Mouse (Mus musculus): ENCODE results near the gene Fcrlb. TPM values are rescaled to one million over a fixed set of nuclear protein-coding genes. Genes with fewer than 3 reads are reported as not detected.

Gene Fcrlb
- polyA plus RNA-seq, 1 experiment = not detected

DNA sequence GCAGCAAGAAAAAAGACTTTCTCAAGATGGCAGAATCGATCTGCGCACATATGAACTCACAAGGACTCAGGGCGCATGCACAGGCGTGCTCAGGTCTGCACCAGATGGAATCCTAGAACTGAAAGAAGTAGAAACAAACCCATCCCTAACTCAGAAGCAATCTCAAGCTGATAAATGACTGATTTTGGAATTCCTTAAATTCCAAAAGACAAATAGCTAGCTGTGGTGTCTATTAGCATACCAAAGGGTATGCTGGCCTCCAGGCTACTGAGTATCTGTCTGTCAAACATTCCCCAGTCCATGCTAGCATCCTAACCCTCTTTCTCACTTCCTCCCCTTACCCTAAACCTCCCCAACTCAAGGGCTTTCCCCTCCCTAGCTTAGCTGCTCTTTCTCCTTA lies 23.4 kb downstream of the Fcrlb start:
- TF ChIP-seq GATA1 (IDR thresholded peaks at IDR 0.05; ENCODE audit: low read length) = no peak

DNA sequence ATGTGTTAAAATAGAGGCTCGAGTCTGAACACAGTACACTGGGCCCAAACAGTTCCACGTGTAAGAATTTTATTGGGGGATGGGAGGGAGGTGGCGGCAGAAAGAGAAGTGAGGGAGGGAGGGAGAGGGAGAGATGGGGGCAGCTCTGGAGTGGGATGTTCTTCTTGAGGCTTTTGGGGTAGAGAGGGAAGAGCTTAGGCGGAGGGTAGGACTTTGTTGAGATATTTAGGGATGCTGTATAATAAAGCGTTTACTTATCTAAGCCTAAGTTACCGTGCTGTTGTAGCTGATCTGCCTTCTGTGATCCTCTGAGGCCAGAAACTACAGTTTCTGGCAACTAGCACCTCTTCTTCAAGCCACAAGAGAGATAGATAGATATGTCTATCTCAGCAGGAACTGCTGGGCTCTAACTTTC lies 26.7 kb downstream of the Fcrlb start:
- TF ChIP-seq GATA1 (IDR thresholded peaks at IDR 0.05; ENCODE audit: low read length) = no peak

DNA sequence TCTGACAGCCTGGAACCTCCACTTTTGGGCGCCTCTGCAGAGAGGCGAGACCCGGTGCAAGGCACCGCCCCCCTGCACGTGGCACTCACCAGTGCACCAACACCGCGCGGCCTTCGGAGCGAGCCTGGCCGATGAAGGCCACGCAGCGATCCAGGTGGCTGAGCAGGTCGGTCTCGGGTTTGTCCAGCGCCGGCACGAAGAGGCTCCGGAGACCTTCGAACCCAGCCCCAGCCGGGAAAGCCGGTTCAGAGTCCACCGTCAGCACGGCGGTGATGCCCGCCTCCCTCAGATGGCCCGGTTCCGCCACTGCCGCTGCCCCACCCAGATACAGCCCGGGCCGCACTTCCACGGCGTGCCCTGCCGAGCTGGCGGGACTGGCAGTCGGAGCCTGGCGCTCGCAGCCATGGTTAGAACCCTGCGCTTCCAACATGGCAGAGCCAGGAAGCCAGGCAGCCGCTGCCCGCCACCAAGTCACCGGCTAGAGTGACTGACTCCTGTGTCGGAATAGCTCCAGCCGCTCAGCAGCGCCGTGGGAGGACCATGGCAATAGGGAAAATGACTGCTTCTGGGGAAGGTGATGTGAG lies 27.7 kb downstream of the Fcrlb start, which contains the start of the genes Gm26620 and Dusp12:
Gm26620 (plus strand) TSS at position 88 of the 584 bp plus-strand sequence.
Dusp12 (minus strand) TSS at position 563 of the 584 bp plus-strand sequence.
- no peak for TF ChIP-seq GATA1 (IDR thresholded peaks at IDR 0.05; ENCODE audit: low read length)

DNA sequence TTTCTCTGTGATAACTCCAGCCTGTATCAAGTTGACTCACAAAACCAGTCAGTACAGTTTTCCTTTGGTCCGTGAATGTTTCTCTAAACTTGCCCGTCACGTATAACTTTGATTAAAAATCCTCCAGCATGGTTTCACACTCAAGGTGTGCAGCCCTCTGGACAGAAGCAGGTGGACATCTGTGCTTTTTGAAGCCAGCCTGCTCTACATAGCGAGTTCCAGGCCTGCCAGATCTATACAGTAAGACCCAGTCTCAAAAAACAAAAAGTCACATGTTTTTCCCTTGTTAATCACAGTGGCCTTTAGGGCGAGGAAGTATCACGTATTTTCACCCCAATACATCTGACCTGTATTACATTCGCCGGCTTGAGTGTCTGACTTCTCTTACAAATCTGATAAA lies 28.4 kb downstream of the Fcrlb start:
- no peak for TF ChIP-seq GATA1 (IDR thresholded peaks at IDR 0.05; ENCODE audit: low read length)

DNA sequence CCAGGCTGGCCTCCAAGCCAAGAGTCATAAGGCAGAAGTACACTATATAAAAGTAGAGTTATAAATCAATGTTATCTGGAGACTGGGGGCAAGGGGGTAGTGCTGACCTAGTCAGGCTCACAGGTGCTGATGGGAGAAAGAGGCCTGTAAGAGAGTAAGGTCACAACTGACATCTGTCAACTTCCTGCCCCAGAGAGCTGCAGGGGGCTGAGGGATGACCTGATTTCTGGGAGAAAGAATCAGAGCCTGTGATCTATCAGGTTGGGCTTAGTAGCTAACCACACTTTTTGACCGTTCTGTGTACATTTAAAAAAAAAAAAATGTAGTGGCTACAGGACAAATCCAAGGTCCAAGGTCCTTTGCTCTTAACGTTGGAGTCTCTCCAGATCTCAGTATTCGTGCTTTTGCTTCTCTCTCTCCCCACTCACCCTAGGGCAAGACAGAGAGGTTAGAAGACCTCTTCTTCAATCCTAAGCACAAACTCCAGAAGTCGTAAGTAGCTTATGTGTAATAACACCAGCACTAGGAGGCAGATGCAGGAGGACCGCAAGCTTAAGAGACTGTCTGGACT lies 29.7 kb downstream of the Fcrlb start:
- TF ChIP-seq GATA1 (IDR thresholded peaks at IDR 0.05; ENCODE audit: low read length) = no peak

DNA sequence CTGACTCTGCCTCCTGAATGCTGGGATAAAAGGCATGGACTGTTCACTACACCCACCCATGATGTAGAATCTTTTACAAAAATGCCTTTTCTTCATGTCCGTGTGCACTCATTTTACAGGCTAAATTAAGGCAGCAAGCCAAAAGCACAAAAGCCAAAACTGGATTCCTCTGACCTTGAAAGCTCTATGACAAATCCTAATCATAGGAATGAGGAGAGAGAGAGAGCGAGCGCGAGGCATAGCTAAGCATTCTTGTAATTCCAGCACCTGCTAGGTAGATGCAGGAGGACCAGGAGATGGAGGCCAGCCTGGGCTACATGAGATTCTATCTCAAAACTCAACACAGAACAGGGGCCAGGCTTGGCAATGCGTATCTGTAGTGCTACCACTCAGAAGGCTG lies 35.8 kb downstream of the Fcrlb start:
- no peak for TF ChIP-seq GATA1 (IDR thresholded peaks at IDR 0.05; ENCODE audit: low read length)

DNA sequence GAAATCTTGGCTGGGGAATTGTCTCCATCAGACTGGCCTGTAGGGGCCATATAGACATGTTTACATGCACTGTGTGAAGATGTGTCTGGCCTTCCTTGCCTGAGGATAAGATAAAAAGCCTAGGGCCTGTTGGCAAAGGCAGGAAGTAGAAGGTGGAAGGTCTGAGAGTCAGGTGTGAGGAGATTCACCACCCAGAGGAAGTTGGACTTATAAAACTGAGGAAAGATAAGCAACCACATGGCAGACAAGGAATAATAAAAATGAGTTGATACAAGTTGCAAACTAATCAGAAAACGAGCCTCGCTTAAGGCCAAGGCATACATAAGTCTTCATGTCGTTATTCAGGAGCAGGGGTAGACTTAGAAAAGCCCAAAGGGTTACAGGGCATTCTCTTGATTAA lies 37.1 kb downstream of the Fcrlb start:
- TF ChIP-seq GATA1 (IDR thresholded peaks at IDR 0.05; ENCODE audit: low read length) = no peak

DNA sequence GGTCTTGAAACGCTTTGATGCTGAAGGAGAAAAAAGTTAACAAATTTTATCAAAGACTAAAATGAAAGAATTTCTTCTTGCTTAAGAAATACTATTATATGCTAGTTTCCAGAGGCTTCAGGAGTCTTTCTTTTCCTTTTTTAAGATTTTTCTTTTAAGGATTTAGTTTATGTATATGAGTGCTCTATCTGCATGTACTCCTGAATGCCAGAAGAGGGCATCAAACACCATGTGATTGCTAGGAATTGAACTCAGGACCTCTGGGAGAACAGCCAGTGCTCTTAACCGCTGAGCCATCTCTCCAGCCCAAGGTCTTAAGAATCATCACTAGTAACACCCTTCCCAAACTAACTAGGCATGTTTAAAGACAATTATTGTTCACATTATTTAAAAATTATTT lies 40.8 kb downstream of the Fcrlb start:
- no peak for TF ChIP-seq GATA1 (IDR thresholded peaks at IDR 0.05; ENCODE audit: low read length)

DNA sequence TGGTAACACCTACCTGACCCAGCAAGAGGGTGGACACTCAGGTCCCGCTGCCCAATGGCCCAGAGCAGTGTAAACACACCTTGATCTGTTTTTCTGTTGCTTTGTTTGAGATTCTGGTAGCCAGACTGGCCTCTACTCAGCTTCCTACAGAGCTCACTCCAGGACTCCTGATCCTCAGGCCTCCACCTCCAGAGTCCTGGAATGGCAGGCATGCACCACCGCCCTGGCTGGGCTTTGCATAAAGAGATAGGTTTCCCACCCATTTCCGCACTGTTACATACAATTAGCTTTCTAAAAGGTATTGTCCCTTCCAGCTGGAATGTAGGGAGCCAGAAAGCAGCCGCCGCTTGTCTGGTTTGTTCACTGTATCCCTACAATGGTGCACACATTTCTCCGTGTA lies 41.3 kb downstream of the Fcrlb start:
- no peak for TF ChIP-seq GATA1 (IDR thresholded peaks at IDR 0.05; ENCODE audit: low read length)

DNA sequence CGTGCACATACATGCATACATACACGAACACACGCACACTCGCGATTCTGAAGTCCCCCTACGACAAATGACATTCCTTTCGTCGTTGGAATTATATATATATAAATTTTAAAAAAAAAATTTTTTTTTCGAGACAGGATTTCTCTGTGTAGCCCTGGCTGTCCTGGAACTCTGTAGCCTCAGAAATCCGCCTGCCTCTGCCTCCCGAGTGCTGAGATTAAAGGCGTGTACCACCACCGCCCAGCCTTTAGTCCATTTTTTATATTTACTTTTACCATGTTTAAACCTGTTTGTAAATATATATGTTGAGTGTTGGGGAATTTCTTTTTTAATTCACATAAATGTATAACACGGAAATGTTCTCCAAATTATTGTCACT lies 43.8 kb downstream of the Fcrlb start:
- TF ChIP-seq GATA1 (IDR thresholded peaks at IDR 0.05; ENCODE audit: low read length) = no peak

DNA sequence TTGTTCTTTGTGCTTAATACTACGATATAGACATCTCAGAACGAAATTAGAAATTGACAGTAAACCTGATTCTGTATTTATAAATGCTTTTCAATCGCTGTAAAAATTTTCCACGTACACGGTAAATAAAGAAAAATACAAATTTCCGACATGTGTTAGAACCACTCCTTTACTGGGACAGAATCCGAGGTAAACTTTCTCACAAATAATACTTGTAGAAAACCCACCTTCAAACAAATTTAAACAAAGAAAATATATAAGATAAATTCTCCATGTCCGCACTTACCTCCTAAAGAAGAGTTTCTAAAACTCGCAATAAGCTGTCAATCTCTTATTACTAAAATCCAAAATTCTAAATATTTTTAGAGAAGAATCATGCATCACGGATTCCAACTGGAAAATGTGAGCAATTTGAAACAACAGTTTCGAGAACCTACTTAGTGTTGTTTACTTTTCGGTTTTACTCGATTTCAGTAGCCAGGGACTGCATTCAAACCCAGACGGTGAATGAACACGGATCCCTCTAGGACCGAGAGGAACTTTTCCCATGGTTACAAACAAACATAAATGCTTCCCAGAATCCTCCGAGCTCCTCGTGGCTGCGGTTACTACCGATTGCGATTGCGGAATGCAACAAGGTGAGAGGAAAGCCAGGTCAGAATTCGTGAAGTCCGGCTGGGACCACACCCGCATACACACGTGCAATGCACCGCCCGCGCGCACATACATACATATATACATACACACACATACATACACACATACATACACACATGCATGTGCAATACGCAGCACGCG lies 44.4 kb downstream of the Fcrlb start:
- no peak for TF ChIP-seq GATA1 (IDR thresholded peaks at IDR 0.05; ENCODE audit: low read length)

DNA sequence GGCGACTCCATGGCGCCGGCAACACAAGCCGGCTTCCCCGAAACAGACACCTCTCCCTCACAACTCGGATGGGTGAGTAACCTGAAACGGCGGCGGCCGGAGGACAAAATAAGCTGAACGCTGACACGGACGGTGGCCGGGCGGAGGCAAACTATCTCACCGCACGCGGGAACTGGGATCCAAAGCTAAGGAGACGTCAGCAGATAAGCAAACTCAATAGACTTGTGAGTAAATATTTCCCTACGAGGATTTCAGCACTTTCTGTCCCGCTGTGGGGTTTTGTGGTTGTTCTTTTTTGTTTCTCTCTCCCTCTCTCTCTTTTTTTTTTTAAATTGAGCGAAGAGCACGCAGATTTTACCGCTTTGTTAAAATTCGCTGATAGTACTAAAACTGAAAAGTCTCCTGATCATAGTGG lies 45.0 kb downstream of the Fcrlb start, which contains the start of gene Atf6:
Atf6 (minus strand) TSS at position 81 of the 415 bp plus-strand sequence.
- no peak for TF ChIP-seq GATA1 (IDR thresholded peaks at IDR 0.05; ENCODE audit: low read length)

DNA sequence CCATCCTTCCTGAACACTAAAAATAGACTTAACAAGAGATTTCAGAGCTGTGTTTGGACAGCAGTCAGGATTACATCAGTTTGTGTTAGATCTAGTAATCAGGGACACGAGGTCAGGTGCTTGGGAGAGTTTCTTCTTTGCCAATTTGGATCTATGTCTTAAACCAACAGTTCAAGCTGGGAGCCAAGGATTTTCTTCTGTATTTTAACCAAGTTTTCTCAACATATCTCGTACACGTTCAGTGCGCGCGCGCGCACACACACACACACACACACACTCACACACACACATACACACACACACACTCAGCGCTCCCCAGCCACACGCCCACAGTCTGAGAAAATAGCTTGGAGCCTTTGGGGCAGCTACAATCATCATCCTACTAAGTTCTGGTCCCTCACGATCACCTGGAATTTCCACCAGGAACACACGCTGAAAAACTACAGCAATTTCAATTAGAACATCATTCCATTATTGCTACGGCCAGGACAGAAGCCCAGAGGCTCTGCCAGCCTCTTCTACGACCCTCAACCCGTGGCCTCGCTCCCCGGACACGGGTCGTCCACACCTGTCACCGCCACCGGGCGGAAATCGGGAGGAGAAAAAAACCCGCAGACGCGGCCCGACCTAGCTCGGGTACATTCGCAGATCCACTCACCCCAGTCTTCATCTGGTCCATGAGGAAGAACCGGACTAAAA lies 45.6 kb downstream of the Fcrlb start:
- TF ChIP-seq GATA1 (IDR thresholded peaks at IDR 0.05; ENCODE audit: low read length) = no peak

DNA sequence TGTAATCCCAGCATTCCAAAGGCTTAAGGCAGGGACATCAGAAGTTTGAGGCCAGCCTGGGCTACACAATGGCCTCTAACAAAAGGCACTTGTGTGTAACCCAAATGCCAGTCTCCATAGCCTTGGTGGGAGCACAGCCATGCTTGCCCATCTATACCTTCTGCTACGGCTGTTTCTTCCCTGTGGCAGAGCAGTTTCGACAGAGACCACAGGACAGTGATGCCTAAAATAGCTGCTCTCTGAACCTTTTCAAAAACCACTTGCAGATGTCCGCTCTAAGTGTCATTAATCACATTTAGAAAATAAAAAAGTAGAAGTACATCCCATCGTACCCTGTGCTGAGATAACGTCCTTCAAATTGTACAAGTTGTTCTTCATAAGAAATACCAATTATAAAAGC lies 47.3 kb downstream of the Fcrlb start:
- no peak for TF ChIP-seq GATA1 (IDR thresholded peaks at IDR 0.05; ENCODE audit: low read length)

DNA sequence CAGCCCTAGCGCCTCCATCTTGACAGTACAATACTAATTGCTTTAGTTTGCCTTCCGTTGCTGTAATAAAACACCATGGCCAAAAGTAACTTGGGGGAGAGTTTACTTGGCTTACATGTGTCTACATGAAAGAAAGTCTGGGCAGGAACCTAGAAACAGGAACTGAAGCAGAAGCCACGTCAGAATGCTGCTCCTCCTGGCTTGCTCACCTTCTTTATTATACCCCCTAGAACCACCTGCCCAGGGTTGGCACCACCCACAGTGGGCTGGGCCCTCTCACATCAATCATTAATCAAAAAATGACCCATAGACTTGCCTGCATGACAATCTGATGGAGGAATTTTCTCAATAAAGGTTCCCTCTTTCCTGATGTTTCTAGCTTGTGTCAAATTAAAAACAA lies 48.0 kb downstream of the Fcrlb start:
- no peak for TF ChIP-seq GATA1 (IDR thresholded peaks at IDR 0.05; ENCODE audit: low read length)

DNA sequence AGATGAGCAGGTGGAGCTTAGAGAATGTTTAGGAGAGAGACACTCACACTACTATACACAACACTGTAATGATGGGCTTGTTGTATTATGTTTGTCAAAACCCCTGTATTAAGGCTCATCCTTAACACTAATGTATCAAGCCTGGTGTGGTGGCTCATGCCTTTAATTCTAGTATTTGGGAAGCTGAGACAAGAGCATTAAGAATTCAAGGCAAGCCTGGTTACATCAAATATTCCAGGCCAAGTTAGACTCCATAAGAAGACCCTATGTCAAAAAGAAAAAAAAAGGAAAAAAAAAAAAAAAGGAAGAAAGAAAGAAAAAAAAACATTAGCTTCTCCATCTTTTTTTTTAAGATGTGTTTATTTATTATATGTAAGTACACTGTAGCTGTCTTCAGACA lies 48.5 kb downstream of the Fcrlb start:
- no peak for TF ChIP-seq GATA1 (IDR thresholded peaks at IDR 0.05; ENCODE audit: low read length)

Measured in G1E-ER4 (cell line).